Mouse (Mus musculus): ENCODE results near the gene Iah1.

Gene Iah1

GRCm38 (mm10) chr12:21364624-21365435 is 48.6 kb downstream of the Iah1 start:
- DNase-seq (ENCODE audit: extremely low read depth, low read depth, low spot score): no peak

GRCm38 (mm10) chr12:21368376-21369086 is 52.3 kb downstream of the Iah1 start:
- DNase-seq (ENCODE audit: extremely low read depth, low read depth, low spot score): no peak

DNA sequence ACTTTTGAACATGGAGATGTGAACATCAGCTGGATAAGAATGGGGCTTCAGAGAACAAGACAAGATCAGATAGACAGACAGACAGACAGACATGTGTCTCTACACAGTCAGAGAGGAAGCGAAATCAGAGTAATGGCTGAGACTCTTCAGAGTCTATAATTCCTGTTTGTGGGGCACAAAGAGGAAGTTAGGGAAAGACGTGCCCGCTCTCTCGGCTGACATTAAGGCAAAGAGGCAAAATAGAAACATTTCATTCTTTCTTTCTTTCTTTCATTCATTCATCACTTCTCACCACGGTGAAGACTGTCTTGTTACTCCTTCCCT is 52.9 kb downstream of the Iah1 start:
- DNase-seq (ENCODE audit: extremely low read depth, low read depth, low spot score): no peak

DNA sequence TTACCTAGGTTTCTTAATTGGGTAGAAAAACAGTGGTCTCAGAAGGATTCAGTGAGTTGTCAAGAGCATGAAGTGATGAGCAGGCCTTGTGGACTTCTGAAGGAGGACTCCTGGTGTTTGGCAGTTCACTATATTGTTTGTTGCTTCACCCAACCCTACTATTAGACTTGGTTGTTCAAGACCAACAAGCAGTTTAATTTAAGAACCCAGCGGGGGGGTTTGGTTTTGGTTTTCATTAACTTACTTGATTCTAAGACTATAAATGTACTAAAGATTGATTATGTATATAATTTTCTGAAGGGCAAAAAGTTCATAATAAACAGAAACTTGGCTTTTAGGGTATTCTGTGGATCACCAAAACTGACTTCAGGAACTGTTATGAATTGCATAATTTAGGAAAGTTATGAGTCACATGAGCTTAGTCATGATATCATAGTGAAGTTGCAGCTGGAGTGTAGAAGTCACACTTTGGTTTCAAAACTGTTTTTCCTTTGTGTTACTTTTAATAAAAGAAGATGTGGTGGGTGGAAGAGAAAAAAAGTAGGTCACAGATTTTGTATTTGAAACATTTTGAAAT is 53.9 kb downstream of the Iah1 start:
- no peak for DNase-seq (ENCODE audit: extremely low read depth, low read depth, low spot score)

- DNase-seq (ENCODE audit: extremely low read depth, low read depth, low spot score): peak; percentile 43
These were observed 57.1 kb downstream of the Iah1 start, which contains the start of gene Adam17 for GRCm38 (mm10) chr12:21373100-21373819. TSS of gene Adam17 (minus strand) at chr12:21373632.

All from fat pad, adult 2 months (tissue).